Mouse (Mus musculus): ENCODE measurements around the gene Rora.

Rora gene

DNA sequence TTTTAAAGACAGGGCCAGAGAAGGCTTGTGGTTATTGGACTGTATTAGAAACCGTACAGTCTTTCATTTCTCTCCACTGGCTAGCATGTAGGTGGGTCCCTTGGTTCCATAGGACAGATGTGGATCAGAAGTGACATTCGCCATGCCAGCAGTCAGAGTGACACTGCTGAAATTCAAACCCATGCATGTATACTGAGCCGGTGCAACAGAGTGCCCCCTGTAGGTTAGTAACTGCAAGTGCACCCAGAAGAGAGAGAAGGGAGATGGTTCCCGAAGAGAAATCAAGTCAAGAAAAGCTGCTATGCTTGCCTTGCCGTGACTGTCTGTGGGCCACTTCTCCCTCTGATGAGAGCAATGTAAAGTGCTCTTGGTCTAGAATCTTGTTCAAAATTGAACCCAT, 507.2 kb downstream of the Rora start:
- no peak for DNase-seq

DNA sequence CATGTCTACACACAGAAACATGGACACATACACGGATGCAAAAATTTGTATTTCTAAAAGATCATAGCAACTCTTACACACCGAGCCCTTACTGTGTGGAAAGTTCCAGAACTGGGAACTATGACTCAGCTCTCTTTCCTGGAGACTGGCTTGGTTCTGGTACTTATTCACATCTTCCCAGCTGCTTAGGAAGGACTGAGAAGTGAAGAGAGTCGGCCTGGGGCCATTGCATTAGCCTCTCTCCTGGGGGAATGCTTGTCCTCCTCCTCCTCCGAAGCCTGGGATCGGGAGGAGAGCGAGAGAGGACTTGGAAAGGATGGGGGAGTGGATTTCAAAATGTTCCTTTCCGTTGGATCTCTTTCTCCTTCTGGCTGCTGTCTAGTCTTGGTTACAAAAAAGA, 511.1 kb downstream of the Rora start:
- no peak for DNase-seq

DNA sequence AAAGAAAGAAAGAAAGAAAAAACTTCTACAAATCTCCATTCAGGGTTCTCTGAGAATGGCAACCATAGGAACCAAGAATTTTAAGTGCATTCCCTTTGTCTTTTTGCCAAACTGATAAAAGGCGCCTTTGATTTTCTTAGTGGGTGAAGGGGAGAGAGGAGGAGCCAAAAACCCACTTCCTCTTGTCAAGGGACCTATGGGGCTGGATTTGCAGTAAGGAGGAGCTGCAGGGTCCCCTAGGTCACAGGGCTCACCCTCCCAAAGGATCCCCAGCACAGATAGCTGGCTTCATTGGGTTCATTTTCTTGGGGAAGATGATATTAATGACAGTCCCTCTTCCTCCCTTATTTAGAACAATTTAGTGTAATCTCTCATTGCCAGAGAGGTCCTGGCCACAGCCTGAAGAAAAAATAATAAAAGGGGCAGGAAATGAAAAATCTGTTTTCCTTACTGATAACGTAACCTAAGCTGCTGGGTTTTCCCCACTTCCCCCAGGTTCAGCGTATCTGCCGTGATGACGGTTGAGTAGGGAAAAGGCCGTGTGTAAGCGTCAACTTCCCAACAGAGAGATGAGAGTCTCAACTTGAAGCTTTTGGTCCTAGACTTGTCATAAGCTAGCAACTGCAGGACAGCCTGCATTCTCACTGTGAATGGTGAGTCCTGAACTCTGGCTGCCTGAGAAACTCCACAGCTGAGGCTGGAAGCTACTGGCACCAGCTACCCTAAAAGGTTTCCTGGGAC, 511.7 kb downstream of the Rora start:
- no peak for DNase-seq

DNA sequence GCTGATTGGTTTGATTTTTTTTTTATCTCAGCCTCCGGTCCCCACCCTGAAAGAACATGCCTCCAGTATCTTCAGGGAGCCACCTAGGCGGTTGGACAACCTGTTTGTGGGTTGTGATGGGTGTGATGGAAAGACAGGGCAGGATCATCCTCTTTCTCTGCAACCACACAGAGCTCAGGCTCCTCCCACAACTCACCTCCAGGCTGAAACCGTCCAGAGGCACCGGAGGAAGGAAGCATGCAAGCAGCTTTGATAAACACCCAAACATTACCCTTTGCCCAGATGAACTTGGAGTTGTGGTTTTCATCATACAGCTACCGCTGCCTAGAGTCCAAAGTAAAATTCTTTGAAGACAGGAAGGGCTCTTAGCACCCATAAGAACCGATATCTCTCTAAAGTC, 520.5 kb downstream of the Rora start:
- peak; percentile 55 to 76 for DNase-seq

DNA sequence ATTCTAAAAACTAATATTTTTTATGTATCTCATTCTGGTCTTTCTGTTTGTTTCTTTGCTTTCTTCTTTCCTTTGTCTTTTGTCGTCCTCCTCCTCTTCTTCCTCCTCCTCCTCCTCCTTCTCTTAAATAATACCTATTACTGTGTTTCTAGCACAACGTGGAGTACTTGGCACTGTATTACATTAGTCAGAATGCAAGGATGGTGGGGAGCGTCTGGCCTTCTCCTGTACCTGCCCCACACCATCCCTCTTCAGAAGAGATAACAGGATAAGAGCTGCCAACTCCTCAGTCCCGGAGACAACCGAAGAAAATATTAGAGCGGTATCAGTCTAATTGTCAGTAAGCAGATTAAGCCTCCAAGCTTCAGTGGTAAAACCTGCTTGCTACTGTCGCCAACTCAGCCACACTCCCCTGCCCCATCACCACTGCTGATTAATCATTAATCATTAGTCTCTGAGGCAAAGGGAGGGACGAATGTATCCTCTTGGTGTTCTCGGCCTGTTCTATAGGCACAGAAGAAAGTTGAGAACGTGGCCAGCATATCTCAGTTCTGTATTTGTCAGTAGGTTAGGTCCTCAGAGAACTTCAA, 521.0 kb downstream of the Rora start:
- DNase-seq = peak; percentile 33 to 55

DNA sequence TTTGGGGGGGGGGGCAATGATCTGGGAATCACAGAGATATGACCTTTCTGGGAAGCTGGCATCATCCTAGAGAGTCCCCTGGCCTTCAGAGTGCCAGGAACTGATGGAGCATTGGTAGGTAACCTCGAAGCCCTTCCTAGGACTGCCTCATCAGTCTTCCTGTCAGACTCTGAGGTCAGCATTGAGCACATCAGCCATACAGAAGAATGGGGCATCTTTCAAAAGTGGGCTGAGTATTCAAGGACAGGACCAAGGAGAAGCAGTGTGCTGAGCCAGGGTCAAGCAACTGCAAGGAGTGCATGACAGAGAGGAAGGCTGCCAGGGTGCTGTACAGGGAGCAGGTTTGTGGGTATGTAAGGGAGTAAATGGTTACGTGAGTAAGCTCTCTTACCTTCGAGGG, 523.4 kb downstream of the Rora start:
- DNase-seq = no peak

GRCm38 (mm10) chr9:69179224-69179623, 525.6 kb downstream of the Rora start:
- DNase-seq = no peak

GRCm38 (mm10) chr9:69180961-69181360, 527.4 kb downstream of the Rora start:
- DNase-seq = peak in 1 of 2 experiments; percentile 27

DNA sequence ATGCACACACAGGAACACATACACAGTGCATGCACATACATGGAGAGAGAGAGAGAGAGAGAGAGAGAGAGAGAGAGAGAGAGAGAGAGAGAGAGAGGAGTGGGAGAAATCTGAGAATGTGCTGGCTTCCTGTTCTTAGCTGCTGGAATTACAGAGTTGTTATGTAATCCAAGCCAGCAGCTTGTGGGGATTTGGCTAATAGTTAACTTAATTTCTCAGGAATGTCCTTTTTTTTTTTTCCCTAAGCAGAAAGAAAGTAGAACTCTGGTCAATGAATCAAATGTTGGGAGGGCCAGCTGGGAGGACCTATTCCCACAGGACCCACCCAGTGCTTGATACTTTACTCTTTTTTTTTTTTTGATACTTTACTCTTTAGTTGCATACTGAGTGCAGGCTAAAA, 527.8 kb downstream of the Rora start:
- DNase-seq = peak; percentile 54 to 84

- peak; percentile 55 to 58 for DNase-seq
These were observed 530.3 kb downstream of the Rora start for GRCm38 (mm10) chr9:69183888-69184287.

- DNase-seq = no peak
These were observed 537.1 kb downstream of the Rora start for GRCm38 (mm10) chr9:69190726-69191125.

GRCm38 (mm10) chr9:69192446-69192845, 538.9 kb downstream of the Rora start:
- DNase-seq = no peak

DNA sequence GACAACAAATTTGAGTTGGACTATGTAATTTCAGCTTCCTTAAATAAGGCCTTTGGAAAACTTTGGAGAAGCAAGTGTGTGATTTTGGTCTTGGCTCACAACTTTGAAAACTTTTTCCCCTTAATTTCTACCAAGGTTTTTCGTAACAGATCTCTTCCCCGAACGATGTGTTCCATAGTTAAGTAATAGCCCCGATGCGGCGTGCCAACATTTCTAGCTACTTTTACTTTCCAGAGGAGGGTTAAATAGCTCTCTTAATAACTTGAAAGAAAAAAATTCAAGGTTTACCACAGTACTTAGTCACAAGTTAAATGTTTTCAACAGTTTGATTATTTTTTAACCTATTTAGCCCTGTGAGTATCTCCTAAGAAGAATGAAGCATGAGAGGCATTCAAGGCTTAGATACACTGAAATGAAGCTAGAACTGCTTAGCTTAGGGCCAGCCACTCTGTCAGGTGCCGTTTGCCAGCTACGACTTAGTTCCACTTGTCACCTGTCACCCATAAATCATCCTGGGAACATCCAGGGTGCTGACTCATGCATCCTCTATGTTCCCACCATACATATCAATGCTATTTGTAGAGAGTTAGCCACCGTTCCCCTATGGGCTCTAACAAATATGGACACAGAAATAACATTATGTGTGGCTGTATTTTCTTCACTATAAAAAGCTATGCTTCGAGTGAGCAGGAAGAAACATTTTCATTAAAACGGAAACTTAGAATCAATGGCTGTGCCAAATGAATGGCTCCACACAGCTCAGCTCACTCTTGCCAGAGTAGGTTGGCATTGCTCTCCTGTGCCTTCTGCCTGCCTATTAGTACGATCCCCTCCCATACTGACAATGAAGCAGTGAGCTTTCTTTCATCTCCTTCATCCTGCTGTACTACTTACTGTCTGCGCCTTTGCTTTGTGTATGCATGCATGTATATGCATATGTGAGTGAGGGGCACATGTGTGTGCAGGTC, 541.3 kb downstream of the Rora start:
- DNase-seq = peak in 1 of 2 experiments; percentile 72

DNA sequence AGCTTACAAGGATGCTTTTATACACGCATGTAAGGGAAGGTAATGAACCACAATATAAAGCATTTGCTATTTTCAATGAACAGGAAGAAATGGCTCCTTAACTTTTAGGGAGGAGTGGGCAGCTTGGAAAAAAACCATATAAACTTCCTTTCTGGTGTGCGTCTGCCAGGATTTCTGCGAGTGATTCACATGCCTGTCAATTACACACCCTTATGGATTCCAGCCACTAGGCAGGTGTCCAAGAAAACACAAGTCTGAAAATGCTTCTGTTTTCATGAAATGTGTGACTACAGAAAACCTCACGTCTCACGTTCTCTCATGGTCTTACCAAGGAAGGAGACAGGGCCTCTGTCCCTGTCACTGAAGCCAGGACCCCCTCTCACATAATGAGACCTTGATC, 560.2 kb downstream of the Rora start:
- no peak for DNase-seq

- DNase-seq = no peak
These were observed 571.3 kb downstream of the Rora start for GRCm38 (mm10) chr9:69224841-69225240.

DNA sequence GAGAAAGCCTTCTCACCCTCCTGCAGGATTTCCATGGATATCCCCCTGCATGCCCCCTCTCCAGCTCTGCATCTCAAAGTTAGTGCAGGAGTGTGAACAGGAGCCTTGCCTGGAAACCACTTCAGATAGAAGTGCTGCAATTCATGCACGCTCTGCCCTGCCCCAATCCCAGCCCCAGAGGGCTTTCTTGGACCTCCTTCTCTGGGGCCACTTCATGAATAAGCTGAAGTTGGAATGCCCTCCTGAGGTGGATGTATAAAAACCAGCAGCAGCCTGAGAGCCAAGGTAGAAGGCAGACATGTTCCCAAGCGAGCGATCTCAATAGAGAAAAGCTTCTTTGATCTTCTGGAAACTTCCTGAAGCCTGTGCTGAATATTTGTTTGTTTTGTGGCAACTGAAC, 572.8 kb downstream of the Rora start:
- DNase-seq = no peak

GRCm38 (mm10) chr9:69227806-69228205, 574.2 kb downstream of the Rora start:
- no peak for DNase-seq

DNA sequence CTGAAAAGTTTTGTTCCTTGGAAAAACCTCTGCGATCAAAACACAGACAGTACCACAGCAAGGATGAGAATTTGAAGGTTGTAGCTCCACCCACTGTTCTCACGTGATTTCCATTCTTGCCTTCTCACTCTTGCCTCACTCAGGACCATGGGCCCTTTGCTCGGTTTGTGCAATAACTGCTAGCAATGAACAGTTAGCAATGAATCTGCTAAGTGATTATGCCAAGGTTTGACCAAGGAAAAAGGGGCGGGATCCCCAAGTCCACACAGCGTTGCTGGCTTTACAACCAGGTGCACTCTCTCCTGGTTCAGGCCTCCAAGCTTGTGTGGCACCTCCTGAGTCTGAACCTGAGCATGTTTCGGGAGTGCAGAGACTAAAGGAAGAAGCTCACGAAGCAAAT, 576.3 kb downstream of the Rora start:
- no peak for DNase-seq

- DNase-seq = no peak
These were observed 580.9 kb downstream of the Rora start for GRCm38 (mm10) chr9:69234526-69234925.

GRCm38 (mm10) chr9:69237316-69237715, 583.7 kb downstream of the Rora start:
- no peak for DNase-seq

DNA sequence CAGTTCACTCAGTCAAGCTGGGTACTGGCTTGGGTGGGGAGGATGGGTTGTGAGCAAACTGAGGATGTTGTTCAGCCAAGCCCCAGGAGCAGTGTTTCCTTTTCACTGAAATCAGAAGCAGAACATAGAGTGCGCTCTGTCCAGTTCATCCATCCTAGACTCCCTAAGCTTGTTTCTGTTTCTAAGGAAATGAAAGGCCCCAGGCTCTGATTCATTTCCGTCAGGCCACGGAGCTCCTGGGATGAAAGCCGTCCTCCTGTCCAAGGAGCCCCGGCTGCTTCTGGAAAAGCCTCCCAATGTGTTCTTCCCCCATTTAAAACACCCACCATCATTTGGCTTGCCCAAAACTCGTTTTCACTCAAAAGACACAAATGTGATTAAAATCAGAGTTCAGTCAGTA, 589.0 kb downstream of the Rora start:
- DNase-seq = peak in 1 of 2 experiments; percentile 19

DNA sequence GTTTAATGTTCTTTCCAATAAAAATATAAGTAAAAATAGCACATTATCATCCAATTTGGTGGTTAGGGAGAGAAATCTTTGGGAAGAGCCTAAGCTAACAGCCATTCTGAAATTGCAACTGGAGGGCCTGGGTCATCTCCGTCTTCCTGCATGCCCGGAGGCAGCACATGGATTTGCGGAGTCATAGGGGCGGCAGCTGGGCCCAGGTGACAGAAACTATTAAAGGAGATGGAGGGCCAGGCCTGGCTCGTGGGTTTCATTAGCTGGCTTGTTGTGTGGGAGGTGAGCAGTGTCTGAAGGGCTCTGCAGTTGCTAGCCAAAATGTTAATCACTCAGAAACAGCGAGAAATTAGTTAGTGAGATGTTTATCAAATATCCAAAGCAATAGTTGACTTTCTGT, 590.0 kb downstream of the Rora start:
- DNase-seq = no peak

DNA sequence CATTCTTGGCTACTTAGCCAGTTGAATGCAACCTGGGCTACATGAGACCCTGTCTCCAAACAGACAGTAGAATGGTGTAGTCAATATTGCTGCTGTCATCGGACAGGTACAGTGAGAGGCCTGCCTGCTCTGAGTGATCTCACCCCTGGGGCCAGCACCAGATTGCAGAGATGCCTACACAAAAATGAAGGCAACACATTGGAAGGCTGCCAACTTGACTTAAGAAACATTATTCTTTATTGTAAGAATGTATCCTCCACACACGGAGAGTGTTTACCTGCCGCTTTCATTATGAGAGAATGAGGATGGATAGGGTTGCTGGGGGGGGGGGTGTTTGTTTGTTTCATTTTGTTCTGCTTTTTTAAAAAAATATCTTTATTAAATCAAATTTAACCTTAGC, 592.6 kb downstream of the Rora start:
- DNase-seq = no peak

- no peak for DNase-seq
These were observed 596.0 kb downstream of the Rora start for GRCm38 (mm10) chr9:69249586-69249985.

Data from kidney, adult 8-10 months (tissue).